Mouse (Mus musculus): ENCODE measurements at regions not wholly inside any gene's neighbourhood (a gene's known extent, or its start where the extent isn't known, plus 50 kb on each side); places are given as distances from the start of the nearest gene placed in this dataset.

DNA sequence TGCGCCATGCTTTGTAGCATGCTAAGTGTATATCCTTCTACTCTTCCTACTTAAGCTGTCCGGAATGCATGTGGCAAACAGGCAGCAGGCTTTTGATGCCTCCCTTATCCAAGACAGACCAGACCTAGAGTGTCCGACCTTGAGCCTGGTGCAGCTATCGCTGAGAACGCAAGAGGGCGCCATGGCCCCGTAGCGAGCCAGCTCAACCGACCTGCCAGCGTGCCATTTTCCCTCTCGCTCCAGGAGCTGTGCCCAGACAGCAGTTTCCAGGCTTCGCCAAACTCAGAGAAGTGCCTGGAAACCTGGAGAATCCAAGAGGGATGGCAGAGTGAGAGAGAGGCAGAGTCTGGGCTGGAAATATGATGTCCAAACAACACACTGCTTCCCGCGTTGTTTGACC, 155.8 kb upstream of the Gm12830 start:
- Histone ChIP-seq H3K4me3 (peak overlapping the region; percentile 39), H3K36me3 (no peaks in the 10 kb centered on the region), H3K27me3 (ENCODE audit: low read depth, poor library complexity, severe bottlenecking) (peaks cover 98% of the 10 kb centered on the region), H3K4me1 (peaks cover 35% of the 10 kb centered on the region), H3K9me3 (replicated peaks) (no peaks in the 10 kb centered on the region), H3K27ac (no peak overlapping the region; the same call in 1 of the 2 replicates)
- WGBS = 4% methylated on average over 14 of the region's 14 CpGs
- DNase-seq (ENCODE audit: low spot score) = peak; percentile 91

DNA sequence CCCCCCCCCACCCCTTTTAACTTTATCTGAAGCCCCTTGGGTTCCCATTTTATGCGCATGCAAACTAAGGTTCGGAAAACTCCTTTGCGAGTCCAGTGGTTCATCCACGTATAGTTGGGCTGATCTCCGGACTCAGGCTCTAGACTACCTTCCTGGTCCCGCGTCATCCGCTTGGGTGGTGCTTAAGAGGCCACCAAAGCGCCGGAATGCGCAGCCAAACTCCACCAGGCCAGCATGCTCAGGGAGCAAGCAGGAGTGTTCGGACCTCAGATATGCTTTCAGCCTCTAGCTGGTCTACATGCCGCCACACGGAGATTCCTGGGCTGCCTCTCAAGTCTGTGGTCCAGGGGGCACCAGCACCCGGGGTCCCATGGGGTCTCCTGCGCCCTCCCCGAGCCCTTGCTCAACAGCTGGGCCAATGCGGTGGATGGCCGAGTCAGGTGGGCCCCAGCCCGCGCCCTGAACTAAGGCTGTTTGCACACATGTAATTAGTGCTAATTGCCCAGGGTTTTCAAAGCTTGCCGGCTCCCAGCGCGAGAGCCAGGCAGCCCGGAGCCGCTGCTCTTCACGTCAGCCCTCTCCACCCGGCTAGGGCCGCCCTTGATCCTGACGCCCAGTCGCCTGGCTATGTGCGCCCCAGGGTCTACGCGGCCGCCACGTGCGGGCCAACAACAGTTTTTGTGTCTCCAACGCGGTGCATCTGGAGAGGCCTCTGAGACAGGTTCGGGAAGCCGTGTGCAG, 155.1 kb upstream of the Gm12830 start:
- H3K9me3 ChIP-seq (replicated peaks) = no peaks in the 10 kb centered on the region
- peak overlapping the region; percentile 66 for H3K27ac ChIP-seq
- H3K4me3 ChIP-seq = peak overlapping the region; percentile 39
- peak; percentile 68 for DNase-seq (ENCODE audit: low spot score)
- WGBS = 3% methylated on average over 41 of the region's 41 CpGs
- peaks cover 98% of the 10 kb centered on the region for H3K27me3 ChIP-seq (ENCODE audit: low read depth, poor library complexity, severe bottlenecking)
- no peaks in the 10 kb centered on the region for H3K36me3 ChIP-seq
- H3K4me1 ChIP-seq = peaks cover 35% of the 10 kb centered on the region

DNA sequence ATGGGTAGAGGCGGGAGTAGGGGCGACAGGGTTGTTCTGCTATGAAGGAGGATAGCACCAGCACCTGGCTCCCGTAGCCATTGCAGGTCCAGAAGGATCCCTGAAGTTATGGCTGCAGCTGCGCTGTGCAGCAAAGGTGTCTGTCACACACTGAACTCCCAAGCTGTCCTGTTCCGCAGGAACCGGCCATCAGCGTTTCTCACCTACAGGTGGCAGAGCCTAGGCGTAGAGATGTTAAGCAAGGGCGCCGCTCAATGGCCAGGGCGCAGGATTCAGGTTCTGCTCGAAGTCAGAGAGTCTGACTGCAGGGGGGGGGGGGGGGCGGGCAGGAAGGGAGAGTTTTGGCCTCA, 154.6 kb upstream of the Gm12830 start:
- no peak for DNase-seq (ENCODE audit: low spot score)
- H3K27me3 ChIP-seq (ENCODE audit: low read depth, poor library complexity, severe bottlenecking) = peaks cover 99% of the 10 kb centered on the region
- H3K4me3 ChIP-seq = peak overlapping the region; percentile 39
- peaks cover 35% of the 10 kb centered on the region for H3K4me1 ChIP-seq
- 3% methylated on average over 13 of the region's 13 CpGs for WGBS
- peak overlapping the region; percentile 66; the same call in 1 of the 2 replicates for H3K27ac ChIP-seq
- H3K9me3 ChIP-seq (replicated peaks) = no peaks in the 10 kb centered on the region
- no peaks in the 10 kb centered on the region for H3K36me3 ChIP-seq

DNA sequence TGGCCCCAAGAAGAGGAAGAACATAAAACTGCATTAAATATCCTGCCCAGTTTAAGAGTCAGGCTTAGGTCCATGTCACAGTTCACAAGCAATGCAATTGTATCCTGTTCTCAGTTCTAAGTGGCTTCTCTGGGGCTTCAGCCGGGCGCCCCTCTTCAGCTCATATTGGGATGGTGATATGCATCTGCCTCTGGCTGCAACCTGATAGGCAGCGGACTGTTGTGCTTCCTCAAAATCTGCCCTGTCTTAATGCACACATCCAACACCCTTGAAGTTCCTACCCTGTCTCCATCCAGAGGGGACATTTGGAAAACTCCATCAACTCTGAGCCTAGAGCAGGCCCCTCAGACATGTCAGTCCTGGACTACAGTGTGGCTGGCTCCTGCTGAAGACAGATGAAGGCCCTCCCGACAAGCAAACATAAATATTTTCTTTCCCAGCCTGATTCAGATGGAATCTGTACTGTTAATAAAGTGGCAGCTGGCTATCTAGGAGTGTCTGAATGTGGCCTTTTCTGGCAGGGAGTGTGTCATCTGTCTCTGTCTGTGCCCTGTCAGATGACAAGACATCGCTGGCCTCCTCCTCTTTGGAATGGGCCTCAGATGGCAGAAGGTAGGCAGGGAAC, 149.3 kb upstream of the Gm12830 start:
- Histone ChIP-seq H3K27ac (no peak overlapping the region), H3K27me3 (ENCODE audit: low read depth, poor library complexity, severe bottlenecking) (peaks cover 98% of the 10 kb centered on the region), H3K9me3 (replicated peaks) (no peaks in the 10 kb centered on the region), H3K4me1 (peaks cover 23% of the 10 kb centered on the region), H3K36me3 (no peaks in the 10 kb centered on the region), H3K4me3 (no peak overlapping the region)
- 75% methylated on average over 5 of the region's 5 CpGs for WGBS
- no peak for DNase-seq (ENCODE audit: low spot score)

DNA sequence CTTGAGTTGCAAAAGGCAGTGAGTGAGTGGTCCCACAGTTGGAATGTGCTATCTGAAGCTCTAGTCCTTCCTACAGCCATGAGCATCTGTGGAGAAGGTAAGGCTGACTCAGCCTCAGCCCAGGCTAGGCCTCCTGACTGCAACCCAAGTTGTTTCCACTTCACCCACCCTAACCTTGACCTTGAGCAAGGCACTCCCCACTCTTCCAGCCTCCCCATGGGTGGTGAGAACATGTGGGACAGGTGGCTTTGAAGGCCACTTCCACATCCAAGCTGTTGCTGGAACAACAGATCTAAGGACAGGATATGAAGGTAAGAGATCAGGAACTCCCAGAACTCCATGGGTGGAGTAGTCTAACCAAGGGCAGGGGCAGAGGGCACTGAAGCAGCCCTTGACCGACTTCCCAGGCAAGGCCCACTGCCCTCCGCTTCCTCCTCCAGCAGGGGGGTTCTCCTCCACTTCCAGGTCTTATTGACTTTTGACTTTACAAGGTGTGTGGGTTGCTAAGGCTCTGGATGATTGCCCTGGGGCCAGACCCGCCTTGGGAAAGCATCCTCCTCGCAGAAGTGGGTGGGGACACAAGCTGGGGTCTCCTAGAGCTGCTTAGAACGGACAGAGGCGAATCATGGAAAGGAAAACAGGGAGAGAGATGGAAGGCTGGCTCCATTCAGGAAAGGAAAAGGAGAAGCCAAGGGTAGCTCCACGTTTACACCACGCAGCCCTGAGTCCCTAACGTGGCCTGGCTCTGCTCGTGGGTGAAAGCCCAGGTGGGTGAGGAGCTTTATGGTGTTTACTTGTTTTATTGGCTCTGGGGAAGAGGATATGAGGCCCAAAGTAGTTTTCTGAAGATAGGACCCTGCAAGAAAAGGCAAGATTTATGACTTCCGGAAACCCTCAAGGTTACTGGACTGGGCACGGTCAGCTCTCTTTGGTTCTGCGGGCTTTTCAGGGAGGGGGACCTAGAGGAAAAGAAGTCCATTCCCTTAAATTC, 144.3 kb upstream of the Gm12830 start:
- no peaks in the 10 kb centered on the region for H3K9me3 ChIP-seq (replicated peaks)
- no peaks in the 10 kb centered on the region for H3K36me3 ChIP-seq
- peaks cover 96% of the 10 kb centered on the region for H3K27me3 ChIP-seq (ENCODE audit: low read depth, poor library complexity, severe bottlenecking)
- DNase-seq (ENCODE audit: low spot score) = peak; percentile 32
- H3K4me1 ChIP-seq = peaks cover 46% of the 10 kb centered on the region
- WGBS = 63% methylated on average over 13 of the region's 13 CpGs
- no peak overlapping the region for H3K4me3 ChIP-seq
- peak overlapping the region; percentile 72; the same call in 1 of the 2 replicates for H3K27ac ChIP-seq

DNA sequence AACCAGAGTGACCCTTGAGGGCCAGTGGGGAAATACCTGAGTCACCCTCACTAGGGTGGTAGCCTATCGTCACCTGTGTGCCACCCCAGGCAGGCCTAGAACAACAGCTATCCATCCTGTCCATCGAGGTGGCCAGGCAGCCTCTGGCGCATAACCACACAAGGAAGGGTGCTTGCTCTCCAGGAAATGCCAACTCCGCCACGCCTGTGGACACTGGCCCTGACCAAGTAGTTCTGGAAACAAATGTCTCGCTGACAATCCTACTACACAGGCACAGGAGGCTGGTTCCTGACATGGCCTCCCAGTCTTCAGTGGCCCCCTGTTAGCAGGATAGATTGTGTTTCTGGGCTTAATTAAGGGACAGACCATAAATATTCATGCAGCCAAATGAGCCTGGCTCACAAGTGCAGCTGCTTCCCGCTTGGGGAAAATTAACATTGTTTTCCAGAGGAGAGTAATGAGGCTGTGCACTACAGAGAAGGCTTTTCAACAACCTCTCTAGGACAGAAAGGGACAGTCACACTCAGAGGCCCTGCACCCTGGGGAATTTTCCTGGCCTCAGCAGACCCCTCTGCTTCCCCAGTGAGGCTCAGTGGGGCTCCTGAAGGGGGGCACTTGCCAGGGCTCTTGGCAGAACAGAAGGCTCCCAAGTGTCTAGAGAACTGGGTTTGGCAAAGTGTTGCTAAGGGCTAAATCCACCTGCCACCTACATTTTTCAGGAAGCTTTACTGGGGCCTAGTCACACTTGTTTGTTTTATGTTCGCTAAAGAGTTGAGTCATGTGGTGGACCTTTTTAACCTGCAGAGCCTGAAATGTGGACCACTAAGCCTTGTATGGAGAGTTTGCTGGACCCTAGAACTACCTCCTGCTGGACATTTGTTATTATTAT, 143.2 kb upstream of the Gm12830 start:
- H3K9me3 ChIP-seq (replicated peaks) = no peaks in the 10 kb centered on the region
- no peak overlapping the region for H3K4me3 ChIP-seq
- H3K4me1 ChIP-seq = peaks cover 54% of the 10 kb centered on the region
- peak overlapping the region; percentile 72 for H3K27ac ChIP-seq
- peak; percentile 51 for DNase-seq (ENCODE audit: low spot score)
- H3K36me3 ChIP-seq = no peaks in the 10 kb centered on the region
- H3K27me3 ChIP-seq (ENCODE audit: low read depth, poor library complexity, severe bottlenecking) = peaks cover 95% of the 10 kb centered on the region
- 55% methylated on average over 8 of the region's 8 CpGs for WGBS

DNA sequence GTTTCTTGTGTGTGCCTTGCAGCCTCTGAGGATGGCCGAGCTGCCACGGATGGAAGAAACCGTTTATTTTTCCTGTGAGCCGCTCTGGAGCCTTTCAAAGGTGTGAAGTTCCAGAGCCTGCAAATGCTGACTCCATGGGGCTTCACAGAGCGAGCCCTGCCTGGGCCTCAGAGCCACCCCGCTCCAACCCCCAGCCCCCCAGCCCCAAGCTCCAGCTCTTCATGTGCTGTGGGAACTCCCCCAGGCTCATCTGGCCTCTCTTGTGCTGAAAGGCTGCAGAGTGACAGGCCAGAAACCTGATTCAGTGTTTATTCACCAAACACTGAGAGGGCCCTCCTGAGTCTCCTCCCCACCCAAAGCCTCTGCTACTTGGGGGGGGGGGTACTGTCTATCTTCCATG, 141.2 kb upstream of the Gm12830 start:
- peak overlapping the region; percentile 54; the same call in 1 of the 2 replicates for H3K27ac ChIP-seq
- no peak overlapping the region for H3K4me3 ChIP-seq
- no peaks in the 10 kb centered on the region for H3K36me3 ChIP-seq
- no peaks in the 10 kb centered on the region for H3K9me3 ChIP-seq (replicated peaks)
- peaks cover 69% of the 10 kb centered on the region for H3K4me1 ChIP-seq
- peaks cover 93% of the 10 kb centered on the region for H3K27me3 ChIP-seq (ENCODE audit: low read depth, poor library complexity, severe bottlenecking)
- 22% methylated on average over 6 of the region's 6 CpGs for WGBS
- DNase-seq (ENCODE audit: low spot score) = no peak

DNA sequence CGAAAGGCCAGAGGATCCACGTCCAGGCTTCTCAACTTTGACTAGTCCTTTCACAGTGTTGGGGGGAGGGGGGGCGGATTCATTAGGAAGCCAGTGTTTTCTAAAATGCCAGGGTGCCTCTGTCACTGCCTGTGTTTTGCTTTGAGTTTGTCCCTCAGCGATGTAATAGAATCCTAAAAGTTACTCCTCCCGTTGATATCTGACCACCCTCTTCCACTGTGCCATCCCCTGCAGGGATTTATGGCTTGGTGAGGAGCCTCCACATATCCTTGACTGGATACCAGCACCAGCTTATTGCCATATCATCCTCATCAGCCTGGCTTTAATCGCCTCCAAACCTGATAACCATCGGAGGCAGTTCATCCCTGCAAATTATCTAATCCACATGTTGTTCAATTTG, 138.6 kb upstream of the Gm12830 start:
- WGBS = 55% methylated on average over 7 of the region's 7 CpGs
- H3K27me3 ChIP-seq (ENCODE audit: low read depth, poor library complexity, severe bottlenecking) = peaks cover 88% of the 10 kb centered on the region
- no peaks in the 10 kb centered on the region for H3K36me3 ChIP-seq
- H3K4me1 ChIP-seq = peaks cover 78% of the 10 kb centered on the region
- no peaks in the 10 kb centered on the region for H3K9me3 ChIP-seq (replicated peaks)
- no peak overlapping the region for H3K4me3 ChIP-seq
- H3K27ac ChIP-seq = no peak overlapping the region
- no peak for DNase-seq (ENCODE audit: low spot score)

DNA sequence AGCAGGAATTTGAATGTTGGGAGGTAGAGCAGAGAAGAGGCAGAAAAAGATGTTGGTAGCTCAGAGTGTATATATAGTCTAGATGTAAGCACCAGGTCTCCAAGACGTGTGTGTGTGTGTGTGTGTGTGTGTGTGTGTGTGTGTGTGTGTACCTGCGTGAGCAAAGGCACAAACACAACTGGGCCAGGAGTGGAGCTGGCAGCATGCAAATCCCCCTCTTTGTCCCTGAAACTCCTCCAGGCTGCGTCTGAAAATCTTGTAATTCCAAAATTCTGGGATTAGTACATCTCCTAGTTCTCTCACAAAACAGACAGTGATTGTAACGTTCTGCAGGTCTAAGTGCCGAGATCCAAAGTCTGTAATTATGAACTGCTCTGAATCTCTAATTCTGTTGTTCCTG, 137.8 kb upstream of the Gm12830 start:
- H3K27me3 ChIP-seq (ENCODE audit: low read depth, poor library complexity, severe bottlenecking) = peaks cover 82% of the 10 kb centered on the region
- no peaks in the 10 kb centered on the region for H3K36me3 ChIP-seq
- 72% methylated on average over 5 of the region's 5 CpGs for WGBS
- no peak for DNase-seq (ENCODE audit: low spot score)
- H3K4me1 ChIP-seq = peaks cover 78% of the 10 kb centered on the region
- no peak overlapping the region for H3K27ac ChIP-seq
- H3K4me3 ChIP-seq = no peak overlapping the region
- H3K9me3 ChIP-seq (replicated peaks) = no peaks in the 10 kb centered on the region

DNA sequence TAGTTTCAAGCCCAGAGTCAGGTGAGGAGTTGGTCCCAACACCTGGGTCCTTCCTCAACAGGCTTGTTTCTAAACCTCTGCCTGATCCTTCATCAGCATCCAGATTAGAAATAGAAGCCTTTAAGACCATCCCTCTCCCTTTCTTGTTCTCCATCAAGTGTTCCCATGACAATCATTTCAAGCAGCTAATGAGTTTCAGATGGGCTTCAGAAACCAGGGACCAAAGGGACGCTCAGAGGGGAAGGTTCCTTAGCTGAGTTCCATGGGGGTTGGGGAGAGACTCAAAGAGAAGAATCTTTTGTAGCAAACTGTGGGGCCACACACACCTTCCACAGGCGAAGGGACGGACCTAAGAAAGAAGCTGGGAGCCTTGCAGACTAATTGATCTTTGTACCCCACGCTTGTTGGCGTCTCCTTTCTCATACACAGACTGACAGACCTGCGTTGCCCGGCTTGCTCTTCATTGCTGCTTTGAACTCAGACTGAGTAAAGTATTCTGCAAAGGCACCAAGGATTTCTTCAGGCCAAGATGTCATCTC, 136.6 kb upstream of the Gm12830 start:
- H3K4me1 ChIP-seq = peaks cover 75% of the 10 kb centered on the region
- no peaks in the 10 kb centered on the region for H3K36me3 ChIP-seq
- peak overlapping the region; percentile 16; the same call in 1 of the 2 replicates for H3K27ac ChIP-seq
- peaks cover 81% of the 10 kb centered on the region for H3K27me3 ChIP-seq (ENCODE audit: low read depth, poor library complexity, severe bottlenecking)
- no peak for DNase-seq (ENCODE audit: low spot score)
- WGBS = 39% methylated on average over 7 of the region's 7 CpGs
- no peak overlapping the region for H3K4me3 ChIP-seq
- H3K9me3 ChIP-seq (replicated peaks) = no peaks in the 10 kb centered on the region

DNA sequence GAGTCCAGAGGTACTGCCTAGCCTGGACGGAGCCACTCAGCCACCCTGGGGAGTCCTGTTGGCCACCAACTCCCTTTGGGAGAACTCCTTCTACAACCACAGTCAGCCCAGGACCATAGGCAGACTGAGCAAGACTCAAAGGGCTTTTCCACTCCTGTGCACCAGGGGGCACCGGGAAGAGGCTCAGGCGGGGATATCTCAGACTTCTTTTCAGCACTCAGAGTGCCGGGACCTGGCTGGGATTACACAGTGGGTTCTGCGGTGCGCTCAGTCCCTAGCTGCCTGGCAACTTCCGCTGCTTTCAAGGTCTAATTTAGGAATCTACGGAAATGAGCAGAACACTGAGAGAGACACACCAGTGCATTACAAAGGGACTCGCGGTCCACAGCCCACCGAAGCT, 136.1 kb upstream of the Gm12830 start:
- WGBS = 9% methylated on average over 11 of the region's 11 CpGs
- peak; percentile 68 for DNase-seq (ENCODE audit: low spot score)
- Histone ChIP-seq H3K27me3 (ENCODE audit: low read depth, poor library complexity, severe bottlenecking) (peaks cover 81% of the 10 kb centered on the region), H3K4me1 (peaks cover 69% of the 10 kb centered on the region), H3K9me3 (replicated peaks) (no peaks in the 10 kb centered on the region), H3K27ac (peak overlapping the region; percentile 56; the same call in 1 of the 2 replicates), H3K4me3 (peak overlapping the region; percentile 18), H3K36me3 (no peaks in the 10 kb centered on the region)

DNA sequence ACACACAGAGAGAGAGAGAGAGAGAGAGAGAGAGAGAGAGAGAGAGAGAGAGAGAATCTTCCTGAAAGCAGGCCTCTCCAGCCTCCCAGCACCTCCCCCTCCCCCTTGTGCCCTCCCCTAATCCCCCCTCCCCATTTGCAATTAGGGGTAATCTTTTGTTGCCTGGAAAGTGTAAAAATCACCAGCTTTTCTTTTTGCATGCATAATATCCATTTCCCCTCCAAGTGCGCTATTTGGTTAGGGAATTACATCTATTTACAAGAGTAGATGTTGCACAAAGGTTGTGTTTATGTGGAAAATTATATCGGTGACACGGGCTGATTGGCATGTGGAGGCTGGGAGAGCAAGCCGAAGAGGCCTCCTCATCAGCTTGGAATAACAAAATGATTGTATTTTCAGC, 135.4 kb upstream of the Gm12830 start:
- Histone ChIP-seq H3K27ac (peak overlapping the region; percentile 56; the same call in 1 of the 2 replicates), H3K4me1 (peaks cover 64% of the 10 kb centered on the region), H3K27me3 (ENCODE audit: low read depth, poor library complexity, severe bottlenecking) (peaks cover 81% of the 10 kb centered on the region), H3K4me3 (no peak overlapping the region), H3K9me3 (replicated peaks) (no peaks in the 10 kb centered on the region), H3K36me3 (no peaks in the 10 kb centered on the region)
- DNase-seq (ENCODE audit: low spot score) = no peak
- 44% methylated on average over 4 of the region's 4 CpGs for WGBS

Data from limb, embryonic 10.5 days (tissue).